Mouse (Mus musculus) spleen, postnatal 4 days (tissue): ENCODE measurements at regions not wholly inside any gene's neighbourhood (a gene's known extent, or its start where the extent isn't known, plus 50 kb on each side); places are given as distances from the start of the nearest gene placed in this dataset.
"Not testable (repeated sequence)": the region's sequence is repeated elsewhere in the genome, so short reads cannot be mapped to it uniquely, and the experiment has no call there.

Source experiments
- DNase-seq, 2 experiments: peaks; one replicate each; pipeline ENCODE4 v3.0.0; 2022; ENCODE audit warnings: low spot score in 2 of 2

DNA sequence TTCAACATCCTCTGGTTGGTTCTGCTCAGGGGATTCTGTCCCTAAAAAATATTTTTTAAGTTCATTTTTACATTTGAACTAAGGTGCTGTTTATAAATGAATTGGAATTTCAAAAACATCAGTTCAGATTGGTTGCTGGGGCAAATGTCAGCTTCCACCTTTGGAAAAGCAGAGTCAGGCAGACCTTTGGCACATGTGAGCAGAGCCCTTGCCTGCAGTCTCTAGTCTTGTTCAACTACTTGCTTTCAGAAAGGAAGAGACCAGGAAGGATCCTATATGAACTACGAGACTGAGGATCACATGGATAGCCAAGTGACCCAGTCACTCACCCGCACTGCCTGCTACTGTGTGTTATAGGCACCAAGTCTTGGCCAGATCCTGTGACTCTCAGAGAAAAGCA lies 82.5 kb upstream of the Tbl1xr1 start:
- DNase-seq = no peak

DNA sequence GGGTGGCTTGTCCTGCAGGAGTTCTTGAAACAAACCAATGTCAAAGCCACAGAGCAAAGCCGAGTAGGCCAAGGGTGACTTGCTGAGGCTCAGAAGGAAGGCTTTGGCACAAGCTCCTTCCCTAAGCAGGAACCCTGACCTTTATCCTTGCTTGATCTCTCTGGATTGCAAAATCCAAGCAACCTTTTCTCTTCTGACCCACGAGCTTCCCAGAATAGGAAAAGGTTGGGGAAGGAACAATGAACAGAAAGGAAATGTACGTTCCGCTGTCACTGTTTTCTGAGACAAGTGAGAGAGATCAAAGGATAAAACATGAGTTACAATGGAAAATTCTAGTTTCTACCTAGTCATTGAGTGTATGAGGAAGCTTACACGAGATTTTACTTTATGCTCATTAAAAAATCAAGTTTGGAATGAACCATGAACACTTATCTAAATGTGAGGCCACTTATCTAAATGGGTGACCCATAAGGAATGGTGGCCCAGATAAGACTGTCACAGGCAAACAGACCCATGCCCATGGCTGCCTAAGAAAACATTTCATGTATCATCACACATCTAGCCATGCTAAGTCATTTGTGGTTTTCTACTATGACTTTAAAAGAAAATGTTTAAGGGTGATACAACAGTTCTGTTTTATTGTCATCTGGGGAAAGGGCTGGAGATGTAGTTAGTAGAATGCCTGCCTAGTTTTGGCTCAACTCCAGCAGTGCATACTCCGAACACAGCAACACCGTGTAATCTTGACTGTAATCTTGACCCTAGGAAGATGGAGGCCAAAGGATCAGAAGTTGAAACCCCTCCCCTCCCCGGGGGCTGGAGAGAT lies 80.7 kb upstream of the Tbl1xr1 start:
- no peak for DNase-seq

- no peak for DNase-seq
Observed at GRCm38 (mm10) chr3:21997387-21997786, 79.1 kb upstream of the Tbl1xr1 start.

GRCm38 (mm10) chr3:22005456-22005855 lies 71.0 kb upstream of the Tbl1xr1 start:
- DNase-seq = no peak

DNA sequence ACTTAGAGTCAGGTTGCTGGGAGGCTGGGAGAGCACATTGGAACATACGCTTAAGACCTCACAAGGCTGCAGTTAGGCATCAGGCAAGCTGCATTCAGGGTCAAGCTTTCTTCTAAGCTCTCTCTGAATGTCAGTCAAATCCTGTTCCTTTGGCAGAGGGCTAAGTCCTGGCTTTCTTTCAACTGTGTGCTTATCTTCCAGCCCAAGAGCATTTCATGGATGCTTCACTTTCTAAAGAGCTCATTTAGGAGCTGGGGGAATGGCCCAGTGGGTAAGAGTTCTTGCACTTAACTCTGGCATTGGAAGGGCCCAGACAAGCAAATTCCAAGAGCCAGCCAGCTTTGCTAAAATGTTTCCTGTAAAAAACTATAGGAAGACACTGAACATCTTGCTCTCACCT lies 70.3 kb upstream of the Tbl1xr1 start:
- DNase-seq = no peak

DNA sequence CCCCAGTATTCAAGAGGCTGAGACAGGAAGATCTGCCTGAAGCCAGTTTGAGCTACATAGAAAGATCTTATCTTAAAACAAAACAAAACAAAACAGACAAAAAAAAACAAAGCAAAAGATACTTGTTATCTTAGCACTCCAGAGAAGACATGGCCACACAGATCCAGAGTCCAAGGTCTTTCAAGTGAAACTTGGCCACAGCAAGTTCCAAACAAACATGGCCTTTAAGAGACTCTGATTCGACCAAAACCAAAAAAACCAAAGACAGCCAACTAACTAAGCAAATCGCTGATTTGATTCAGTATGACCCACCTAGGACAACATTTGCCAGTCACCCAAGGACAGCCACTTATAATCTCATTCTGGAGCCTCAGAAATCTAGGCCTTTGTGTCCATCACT lies 69.8 kb upstream of the Tbl1xr1 start:
- DNase-seq = no peak

GRCm38 (mm10) chr3:22007736-22008135 lies 68.7 kb upstream of the Tbl1xr1 start:
- DNase-seq = no peak

DNA sequence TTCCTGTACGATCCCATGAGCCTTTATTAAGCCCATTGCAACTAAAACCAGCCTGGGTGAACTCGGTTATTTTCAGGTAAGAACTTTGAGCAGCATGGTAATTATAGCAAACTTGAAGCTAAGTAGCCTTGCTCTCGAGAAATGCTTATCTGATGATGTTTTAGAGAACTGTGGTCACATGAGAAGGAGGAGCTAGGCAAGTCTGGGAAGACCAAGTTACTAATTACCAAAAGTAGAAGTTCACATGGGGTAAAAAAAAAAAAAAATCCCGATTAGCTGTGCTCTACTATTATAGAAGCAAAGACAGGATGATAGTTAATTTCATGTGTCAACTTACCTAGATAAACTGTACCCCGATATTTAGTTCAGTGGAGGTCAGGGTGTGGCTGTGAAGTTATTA lies 68.0 kb upstream of the Tbl1xr1 start:
- DNase-seq = no peak

GRCm38 (mm10) chr3:22009898-22010699 lies 66.4 kb upstream of the Tbl1xr1 start:
- no peak for DNase-seq

DNA sequence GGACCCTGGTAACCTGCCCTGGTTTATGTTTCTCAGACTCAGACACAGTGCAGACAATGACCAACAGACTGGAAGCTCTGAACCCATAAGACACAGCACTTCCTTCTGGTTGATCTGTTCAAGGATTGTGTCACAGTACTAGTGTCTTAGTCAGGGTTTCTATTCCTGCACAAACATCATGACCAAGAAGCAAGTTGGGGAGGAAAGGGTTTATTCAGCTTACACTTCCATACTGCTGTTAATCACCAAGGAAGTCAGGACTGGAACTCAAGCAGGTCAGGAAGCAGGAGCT lies 65.8 kb upstream of the Tbl1xr1 start:
- DNase-seq = not testable (repeated sequence)

GRCm38 (mm10) chr3:22021360-22021935 lies 55.0 kb upstream of the Tbl1xr1 start:
- DNase-seq = no peak

DNA sequence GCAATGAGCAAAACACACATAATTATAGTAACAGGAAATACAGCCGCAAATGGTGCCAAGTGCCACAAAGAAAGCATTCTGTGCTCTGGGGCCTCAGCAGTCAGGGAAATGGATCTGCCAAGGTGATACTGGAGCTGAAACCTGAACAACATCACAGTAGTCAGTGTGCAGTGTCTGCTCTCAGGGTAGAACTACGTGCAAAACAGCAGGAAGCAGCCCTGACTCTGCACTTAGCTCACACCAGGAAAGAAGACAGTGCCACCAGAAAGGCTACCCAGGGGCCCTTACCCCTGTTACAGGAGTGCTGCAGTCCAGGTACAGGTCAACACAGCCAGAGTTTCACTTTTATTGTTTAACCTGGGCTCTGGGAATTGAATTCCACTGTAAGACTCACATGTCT lies 54.0 kb upstream of the Tbl1xr1 start:
- DNase-seq = no peak

DNA sequence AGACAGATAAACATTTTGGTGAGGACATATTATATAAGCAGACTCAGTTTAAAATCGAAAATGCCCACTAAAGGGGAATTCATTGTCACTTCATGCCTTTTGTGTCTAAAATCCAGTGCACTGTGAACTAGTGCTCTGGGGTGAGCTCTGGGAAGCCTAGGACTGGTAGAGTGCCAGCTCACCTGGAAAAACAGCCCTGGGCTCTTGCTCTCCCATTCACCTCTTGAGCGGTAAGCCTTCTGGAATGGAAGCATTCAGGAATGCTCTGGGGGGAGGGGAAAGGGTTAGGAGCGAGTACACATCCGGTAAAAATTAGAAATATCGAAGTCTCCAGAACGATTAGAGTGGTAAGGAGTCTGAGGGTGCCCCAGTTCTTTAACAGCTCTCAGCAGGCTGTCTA lies 53.4 kb upstream of the Tbl1xr1 start:
- no peak for DNase-seq

DNA sequence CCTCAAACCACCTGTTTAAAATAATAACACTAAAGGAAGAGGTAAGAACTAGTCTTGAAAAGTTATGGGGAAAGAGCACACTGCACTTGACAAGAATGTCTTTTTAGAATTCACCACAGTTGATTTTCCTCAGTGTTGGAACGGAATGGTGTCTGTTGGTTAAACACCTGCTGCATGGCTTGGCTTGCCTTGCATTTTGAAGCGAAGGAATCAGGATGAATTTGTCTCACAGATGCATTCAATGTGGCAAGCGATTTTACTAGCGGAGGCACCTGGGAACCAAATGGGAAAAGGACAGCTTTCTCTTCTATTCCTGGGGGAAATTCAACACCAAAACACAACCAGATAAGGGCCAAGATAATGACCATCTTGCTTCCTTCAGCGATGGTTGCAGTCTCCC lies 52.9 kb upstream of the Tbl1xr1 start:
- no peak for DNase-seq

GRCm38 (mm10) chr3:22024200-22024599 lies 52.3 kb upstream of the Tbl1xr1 start:
- no peak for DNase-seq

GRCm38 (mm10) chr3:22025119-22025518 lies 51.3 kb upstream of the Tbl1xr1 start:
- DNase-seq = no peak

GRCm38 (mm10) chr3:22025615-22026014 lies 50.8 kb upstream of the Tbl1xr1 start:
- no peak for DNase-seq
